Mouse (Mus musculus) limb, embryonic 10.5 days (tissue): ENCODE data around the gene 1600012H06Rik. TPM values are rescaled to one million over a fixed set of nuclear protein-coding genes. Genes with fewer than 3 reads are reported as not detected.
"Not testable (repeated sequence)": the region's sequence is repeated elsewhere in the genome, so short reads cannot be mapped to it uniquely, and the experiment has no call there.

Experiments
- DNase-seq: peaks from one replicate; pipeline ENCODE4 v3.0.0-alpha.2; 2017; ENCODE audit warnings: low spot score
- H3K27ac ChIP-seq: fragments of 300-500 bp; sonication (generic); 2 replicates; pipeline ENCODE4 v1.5.1; 2016; ENCODE audit warnings: mild to moderate bottlenecking
- H3K27me3 ChIP-seq: fragments of 300-500 bp; sonication (generic); 2 replicates; pipeline ENCODE4 v1.6.1; 2016; ENCODE audit warnings: low read depth, mild to moderate bottlenecking; ENCODE audit not compliant: poor library complexity, severe bottlenecking
- H3K36me3 ChIP-seq: fragments of 300-500 bp; sonication (generic); 2 replicates; pipeline ENCODE4 v1.6.1; 2016; ENCODE audit warnings: mild to moderate bottlenecking, moderate library complexity
- H3K4me1 ChIP-seq: fragments of 300-500 bp; sonication (generic); 2 replicates; pipeline ENCODE4 v1.6.1; 2016
- H3K4me3 ChIP-seq: fragments of 300-500 bp; sonication (generic); 2 replicates; pipeline ENCODE4 v1.5.1; 2016; ENCODE audit warnings: mild to moderate bottlenecking, moderate library complexity
- H3K9me3 ChIP-seq: fragments of 300-500 bp; sonication (generic); replicated peaks from 2 replicates; pipeline ENCODE4 v1.6.1; 2016; ENCODE audit warnings: mild to moderate bottlenecking
- WGBS: fragments of 180-500 bp; shearing (Covaris S2); methylation state at CpG from one replicate; pipeline ENCODE4 v1.1.7; 2016; 5-methylcytosine and 5-hydroxymethylcytosine counted together
- polyA plus RNA-seq: library from polyadenylated mRNA; unstranded; fragments of >200 nt; fragmentation: Nextera tagmentation; extraction: Ambion mirVana; gene quantifications from 2 replicates; pipeline ENCODE4 v1.2.1, GENCODE M21; 2016

The 1600012H06Rik gene
- polyA plus RNA-seq, 1 experiment from 2014 or later: 25.4 TPM

DNA sequence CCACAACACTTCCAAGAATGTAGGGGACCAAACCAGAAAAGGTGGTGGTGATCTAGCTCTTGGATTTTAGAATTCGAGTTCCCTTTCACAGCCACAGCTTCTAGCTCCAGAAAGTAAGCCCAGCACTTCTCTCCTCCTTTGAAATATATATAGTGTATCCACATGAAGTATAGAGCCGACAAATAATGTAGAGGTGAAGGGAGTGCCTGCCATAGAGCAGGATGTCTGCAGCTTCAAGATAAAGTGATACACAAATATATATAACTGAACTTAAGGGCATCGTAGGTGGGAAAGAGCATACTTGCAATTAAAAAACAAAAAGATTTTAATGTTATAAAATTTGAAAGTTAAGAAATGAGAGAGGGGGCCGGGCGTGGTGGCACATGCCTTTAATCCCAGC is 51.2 kb downstream of the 1600012H06Rik start:
- no CpG with 5 or more reads among the region's 5 CpGs for WGBS
- H3K9me3 ChIP-seq, DNase-seq, H3K27me3 ChIP-seq, H3K27ac ChIP-seq, H3K4me3 ChIP-seq, H3K36me3 ChIP-seq, H3K4me1 ChIP-seq: not testable (repeated sequence)

- H3K9me3 ChIP-seq, H3K4me1 ChIP-seq, H3K27me3 ChIP-seq, H3K4me3 ChIP-seq, H3K36me3 ChIP-seq, H3K27ac ChIP-seq, DNase-seq: not testable (repeated sequence)
- no CpG with 5 or more reads among the region's 4 CpGs for WGBS
Measured at GRCm38 (mm10) chr17:15000047-15000446, 57.1 kb downstream of the 1600012H06Rik start.

DNA sequence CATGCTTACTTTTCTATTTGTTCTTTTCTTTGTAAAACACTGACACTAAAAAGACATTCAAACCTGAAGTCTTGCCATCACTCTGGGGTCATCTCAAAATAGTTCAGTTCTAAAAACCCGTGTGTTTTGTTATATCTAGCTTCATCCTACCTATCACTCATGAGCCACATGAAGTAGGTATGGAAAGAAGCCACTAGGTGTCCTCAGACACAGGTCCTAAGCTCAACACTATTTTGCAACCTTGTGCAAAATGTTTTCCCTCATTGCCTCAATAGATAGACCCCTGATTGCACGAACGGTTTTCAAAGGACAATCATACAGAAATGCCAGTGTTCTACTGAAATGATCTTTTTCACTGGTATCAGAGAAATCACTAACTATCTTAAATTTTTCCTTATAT is 66.1 kb downstream of the 1600012H06Rik start:
- not testable (repeated sequence) for H3K4me3 ChIP-seq, H3K4me1 ChIP-seq, H3K27me3 ChIP-seq, H3K9me3 ChIP-seq, DNase-seq, H3K27ac ChIP-seq, H3K36me3 ChIP-seq
- no CpG with 5 or more reads among the region's 3 CpGs for WGBS

Other genes starting within 250 kb of the 1600012H06Rik start
- gene Thbs2, start 248.9 kb upstream of the 1600012H06Rik start, polyA plus RNA-seq: 0.97 and 2.0 TPM in 2 replicates
- gene Wdr27, start within 50 bp of the 1600012H06Rik start, polyA plus RNA-seq: 3.4 and 5.0 TPM in 2 replicates
- 31.0 and 32.2 TPM in 2 replicates for gene Phf10, start 18.1 kb downstream of the 1600012H06Rik start, polyA plus RNA-seq
- gene 9030025P20Rik, start 35.3 kb downstream of the 1600012H06Rik start, polyA plus RNA-seq: 10.9 and 11.1 TPM in 2 replicates
- gene Gm3417, start 35.6 kb downstream of the 1600012H06Rik start, polyA plus RNA-seq: 0.31 and 0.78 TPM in 2 replicates
- gene Gm3435, start 67.0 kb downstream of the 1600012H06Rik start, polyA plus RNA-seq: 4.8 and 4.9 TPM in 2 replicates
- gene Ermard, start 98.0 kb downstream of the 1600012H06Rik start, polyA plus RNA-seq: 76.1 and 100.0 TPM in 2 replicates
- gene Tcte3, start 98.3 kb downstream of the 1600012H06Rik start, polyA plus RNA-seq: 1.5 TPM in 1 of 2 replicates, not detected in the other
- 3.7 and 3.9 TPM in 2 replicates for gene Gm3448, start 98.4 kb downstream of the 1600012H06Rik start, polyA plus RNA-seq